Mouse (Mus musculus) brain, embryonic 14.5 days (tissue): Measurements from ENCODE around the gene Cadps2.

Experiments used
- CTCF ChIP-seq: fragments of 200-500 bp; IDR thresholded peaks from 2 replicates; pipeline ENCODE4 v1.5.1; 2012; ENCODE audit warnings: inconsistent platforms, mild to moderate bottlenecking, moderate library complexity, borderline replicate concordance; ENCODE audit not compliant: insufficient read depth, insufficient read length; ENCODE audit errors: extremely low read depth
- POLR2A ChIP-seq: fragments of 200-500 bp; IDR thresholded peaks from 2 replicates; pipeline ENCODE4 v1.6.1; 2012; ENCODE audit warnings: mild to moderate bottlenecking, inconsistent platforms, borderline replicate concordance; ENCODE audit not compliant: poor library complexity, insufficient read depth, insufficient read length, severe bottlenecking; ENCODE audit errors: extremely low read depth

DNA sequence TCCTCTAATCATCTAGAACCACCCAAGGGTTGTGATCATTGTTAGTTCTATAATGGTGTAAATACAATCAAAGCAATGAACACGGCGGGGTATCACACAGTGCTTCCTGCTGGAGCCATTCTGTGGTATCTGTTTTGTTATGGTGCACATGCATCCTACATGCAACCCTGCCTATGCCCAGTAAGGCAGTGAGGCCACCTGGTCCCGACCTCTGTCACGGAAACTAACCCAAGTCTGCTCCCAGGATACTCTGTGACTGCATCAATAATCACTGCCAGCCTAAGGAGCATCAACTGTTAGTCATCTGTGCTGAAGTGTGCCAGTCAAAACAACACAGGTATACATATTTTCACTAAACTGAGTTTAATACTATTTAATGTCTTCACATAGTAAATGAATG, 3.7 kb downstream of the Cadps2 start:
- TF ChIP-seq CTCF (no peak), POLR2A (no peak)
